Mouse (Mus musculus) liver, postnatal 0 days (tissue): ENCODE measurements around the gene Pnpla7. TPM values are rescaled to one million over a fixed set of nuclear protein-coding genes. Genes with fewer than 3 reads are reported as not detected.

Source experiments
- ATAC-seq: fragments of 200-750 bp; cut with Nextera tagmentation; 2 replicates; pipeline ENCODE4 v1.8.0; 2017; ENCODE audit warnings: mild to moderate bottlenecking, moderate library complexity
- DNase-seq: peaks from one replicate; pipeline ENCODE4 v3.0.0-alpha.2; 2016
- H3K27ac ChIP-seq: fragments of 300-500 bp; sonication (generic); 2 replicates; pipeline ENCODE4 v1.5.1; 2014; ENCODE audit warnings: antibody characterized with exemption, moderate library complexity, mild to moderate bottlenecking, low read depth
- H3K27me3 ChIP-seq: fragments of 300-500 bp; sonication (generic); 2 replicates; pipeline ENCODE4 v1.6.1; 2014; ENCODE audit warnings: low read length, control low read depth, mixed read lengths; ENCODE audit not compliant: insufficient read depth
- H3K36me3 ChIP-seq: fragments of 300-500 bp; sonication (generic); replicated peaks from 2 replicates; pipeline ENCODE4 v1.6.1; 2014; ENCODE audit warnings: mild to moderate bottlenecking, control low read depth, low read length, moderate library complexity, mixed read lengths; ENCODE audit not compliant: insufficient read depth
- H3K4me1 ChIP-seq: fragments of 300-500 bp; sonication (generic); 2 replicates; pipeline ENCODE4 v1.6.1; 2014; ENCODE audit warnings: antibody characterized with exemption, mild to moderate bottlenecking, control low read depth; ENCODE audit not compliant: insufficient read depth
- H3K4me2 ChIP-seq: fragments of 300-500 bp; sonication (generic); 2 replicates; pipeline ENCODE4 v1.6.1; 2014; ENCODE audit warnings: low read depth, mild to moderate bottlenecking, low read length, moderate library complexity, mixed read lengths
- H3K4me3 ChIP-seq: fragments of 300-500 bp; sonication (generic); 2 replicates; pipeline ENCODE4 v1.5.1; 2014; ENCODE audit warnings: low read depth, low read length
- H3K9ac ChIP-seq: fragments of 300-500 bp; sonication (generic); replicated peaks from 2 replicates; pipeline ENCODE4 v1.6.1; 2014; ENCODE audit warnings: mild to moderate bottlenecking, moderate library complexity
- H3K9me3 ChIP-seq: fragments of 300-500 bp; sonication (generic); 2 replicates; pipeline ENCODE4 v1.6.1; 2016; ENCODE audit warnings: mild to moderate bottlenecking, control low read depth, low read length, mixed read lengths
- CTCF ChIP-seq: sonication (generic); IDR thresholded peaks from 2 replicates; pipeline ENCODE4 v1.5.1; 2016; ENCODE audit warnings: antibody characterized with exemption, low read depth
- EP300 ChIP-seq: IDR thresholded peaks from 2 replicates; pipeline ENCODE4 v1.6.1; 2016; ENCODE audit warnings: antibody characterized with exemption, low read depth, mild to moderate bottlenecking
- WGBS: fragments of 180-500 bp; shearing (Covaris S2); extraction: QIAGEN DNeasy Blood & Tissue Kit; methylation state at CpG from one replicate; pipeline ENCODE4 v1.1.7; 2014; ENCODE audit not compliant: insufficient replicate concordance; 5-methylcytosine and 5-hydroxymethylcytosine counted together
- polyA plus RNA-seq: library from polyadenylated mRNA; unstranded; fragments of >200 nt; fragmentation: Nextera tagmentation; extraction: Ambion mirVana; gene quantifications from 2 replicates; pipeline ENCODE4 v1.2.1, GENCODE M21; 2015

Pnpla7 gene
- 52.9 and 64.5 TPM in 2 replicates for polyA plus RNA-seq

DNA sequence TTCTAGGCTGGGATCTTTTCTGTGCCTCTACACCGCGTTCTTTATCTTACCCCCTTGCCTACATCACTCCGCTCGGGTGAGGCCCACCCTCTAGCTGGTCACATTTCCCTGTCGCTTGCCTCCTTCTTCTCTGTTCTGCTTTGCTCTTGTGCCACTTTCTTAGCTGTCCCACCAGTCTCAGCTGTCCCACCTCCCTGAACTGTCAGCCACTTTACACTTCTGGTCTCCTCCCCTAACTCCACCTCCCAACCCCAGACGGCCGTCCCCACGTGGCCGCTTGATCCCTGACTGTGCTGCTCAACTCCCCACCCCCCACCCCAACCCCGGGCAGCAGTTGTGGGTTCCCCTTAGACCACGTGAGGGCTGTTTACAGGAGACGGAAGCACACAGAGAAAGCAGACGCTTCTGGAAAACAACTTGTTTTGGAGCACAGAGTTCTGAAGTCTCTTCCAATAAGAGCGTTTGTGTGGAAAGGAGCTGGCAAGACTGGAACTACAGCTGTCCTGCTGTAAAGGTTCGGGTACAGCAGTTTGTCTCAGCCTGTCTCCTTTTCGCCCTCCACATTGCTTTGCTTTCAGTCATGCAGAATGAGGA, at the start of gene Pnpla7:
TSS of gene Pnpla7 (plus strand) at position 330 of the 594 bp plus-strand sequence.
- ATAC-seq: peak; percentile 72
- TF ChIP-seq EP300: no peak
- no peak for TF ChIP-seq CTCF
- DNase-seq: peak; percentile 91
- peaks cover 30% of the 10 kb centered on the region for H3K36me3 ChIP-seq
- peak within 1 kb of the TSS; percentile 77 for H3K4me3 ChIP-seq
- H3K9ac ChIP-seq: peak within 1 kb of the TSS; percentile 83
- peak within 1 kb of the TSS; percentile 98 for H3K4me2 ChIP-seq
- no peaks in the 10 kb centered on the region for H3K27me3 ChIP-seq
- H3K9me3 ChIP-seq: no peaks in the 10 kb centered on the region
- 2% methylated on average over 16 of the region's 16 CpGs for WGBS
- peaks cover 29% of the 10 kb centered on the region for H3K4me1 ChIP-seq
- H3K27ac ChIP-seq: peak within 1 kb of the TSS; percentile 98

DNA sequence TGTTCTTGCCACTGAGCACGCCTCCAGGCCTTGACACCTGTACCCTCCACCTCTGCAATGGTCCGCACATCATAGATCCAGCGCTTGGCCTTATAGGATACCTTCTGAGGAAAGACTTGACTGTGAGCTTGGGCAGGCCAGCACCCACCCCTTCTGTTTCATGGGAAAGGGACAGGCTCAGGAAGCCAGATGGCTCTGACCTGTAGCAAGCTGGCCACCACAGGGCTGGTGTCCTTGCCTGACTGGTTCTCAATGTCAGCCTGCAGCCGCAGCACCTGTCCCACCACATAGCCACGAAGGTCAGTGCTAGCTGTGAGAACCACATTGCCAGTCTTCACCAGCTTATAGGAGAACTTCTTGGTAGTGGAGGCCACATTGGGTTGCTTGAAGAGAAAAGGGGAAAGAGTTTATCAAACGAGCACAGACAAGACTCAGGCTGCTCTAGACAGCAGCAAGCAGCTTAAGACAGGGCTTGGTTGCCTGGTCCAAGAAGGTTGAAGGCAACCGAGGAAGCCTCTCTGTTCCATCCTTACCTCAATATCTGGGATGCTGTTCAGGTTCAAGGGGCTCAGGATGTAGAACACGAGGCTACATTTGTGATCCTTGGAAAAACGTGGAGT, 49.4 kb upstream of the Pnpla7 start:
- no peak for DNase-seq
- no peak for TF ChIP-seq CTCF
- TF ChIP-seq EP300: no peak
- no peak for ATAC-seq
- 65% methylated on average over 9 of the region's 9 CpGs for WGBS
- no peak overlapping the region for H3K27ac ChIP-seq
- peaks cover 3% of the 10 kb centered on the region; the same call in 1 of the 2 replicates for H3K36me3 ChIP-seq
- no peaks in the 10 kb centered on the region for H3K9me3 ChIP-seq
- no peaks in the 10 kb centered on the region for H3K27me3 ChIP-seq
- no peak overlapping the region for H3K9ac ChIP-seq
- no peak overlapping the region for H3K4me3 ChIP-seq
- H3K4me1 ChIP-seq: peaks cover 8% of the 10 kb centered on the region
- no peak overlapping the region for H3K4me2 ChIP-seq

DNA sequence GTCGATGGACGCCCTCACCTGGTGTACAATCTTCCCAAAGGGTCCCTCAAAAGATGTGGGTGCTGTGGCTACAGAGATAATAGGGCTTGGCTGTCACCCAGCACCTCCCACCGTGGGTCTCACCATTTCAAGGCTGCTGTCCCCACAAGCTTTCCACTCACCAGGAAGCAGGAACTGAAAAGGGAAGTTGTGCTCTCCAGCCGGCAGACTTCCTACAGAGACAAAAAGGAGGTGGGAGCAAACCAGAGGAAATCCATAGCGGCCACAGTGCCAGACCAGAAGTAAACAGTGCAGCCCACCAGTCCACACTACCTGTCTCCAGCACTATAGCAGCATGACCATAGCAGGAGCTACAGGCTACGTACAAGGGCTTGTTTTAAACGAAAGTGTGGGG, 48.9 kb upstream of the Pnpla7 start:
- H3K36me3 ChIP-seq: peaks cover 3% of the 10 kb centered on the region; the same call in 1 of the 2 replicates
- H3K9me3 ChIP-seq: no peaks in the 10 kb centered on the region
- 42% methylated on average over 7 of the region's 7 CpGs for WGBS
- no peak overlapping the region for H3K27ac ChIP-seq
- H3K4me3 ChIP-seq: no peak overlapping the region
- DNase-seq (no peak), ATAC-seq (no peak)
- H3K9ac ChIP-seq: no peak overlapping the region
- TF ChIP-seq CTCF: no peak
- no peak for TF ChIP-seq EP300
- no peaks in the 10 kb centered on the region for H3K27me3 ChIP-seq
- 0 out of 2 replicates have a peak overlapping the region, but pooled peaks have one; percentile 6 for H3K4me2 ChIP-seq
- H3K4me1 ChIP-seq: peaks cover 8% of the 10 kb centered on the region

DNA sequence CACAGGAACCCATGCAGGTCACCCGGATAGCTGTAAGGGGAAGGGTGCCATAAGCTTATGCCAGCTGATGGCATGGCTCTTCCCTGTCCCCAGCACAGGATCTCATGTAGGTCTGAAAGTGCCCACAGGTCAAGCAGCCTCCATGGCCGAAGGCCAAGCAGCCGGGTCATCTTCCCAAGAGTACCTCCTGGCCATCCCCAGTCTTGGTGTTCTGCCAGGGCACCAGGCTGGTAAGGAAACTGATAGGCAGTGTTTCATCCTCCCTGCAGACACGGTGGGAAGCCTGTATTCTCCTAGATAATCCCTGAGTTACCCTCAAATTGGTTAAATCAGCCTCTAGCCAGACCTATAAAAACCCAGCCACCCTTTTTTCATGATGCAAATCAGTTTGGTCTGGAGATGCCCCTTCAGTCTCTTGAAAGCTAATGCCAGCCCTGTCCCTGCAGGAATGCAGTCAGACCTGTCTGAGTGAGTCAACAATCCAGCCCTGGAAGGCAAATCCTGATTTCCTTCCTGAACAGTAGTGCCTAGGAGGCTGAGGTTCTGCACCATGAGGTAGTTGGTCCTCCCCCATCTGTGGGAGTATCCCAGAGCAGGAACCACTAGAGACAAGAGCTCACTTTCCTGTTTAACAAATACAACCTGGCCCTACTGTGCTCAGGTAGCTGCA, 47.9 kb upstream of the Pnpla7 start:
- Histone ChIP-seq H3K9me3 (no peaks in the 10 kb centered on the region), H3K4me1 (peaks cover 8% of the 10 kb centered on the region), H3K4me2 (no peak overlapping the region), H3K9ac (no peak overlapping the region), H3K4me3 (no peak overlapping the region), H3K27ac (no peak overlapping the region), H3K36me3 (peaks cover 3% of the 10 kb centered on the region; the same call in 1 of the 2 replicates), H3K27me3 (no peaks in the 10 kb centered on the region)
- ATAC-seq (no peak), DNase-seq (no peak)
- TF ChIP-seq EP300 (no peak), CTCF (no peak)
- WGBS: 58% methylated on average over 4 of the region's 4 CpGs

DNA sequence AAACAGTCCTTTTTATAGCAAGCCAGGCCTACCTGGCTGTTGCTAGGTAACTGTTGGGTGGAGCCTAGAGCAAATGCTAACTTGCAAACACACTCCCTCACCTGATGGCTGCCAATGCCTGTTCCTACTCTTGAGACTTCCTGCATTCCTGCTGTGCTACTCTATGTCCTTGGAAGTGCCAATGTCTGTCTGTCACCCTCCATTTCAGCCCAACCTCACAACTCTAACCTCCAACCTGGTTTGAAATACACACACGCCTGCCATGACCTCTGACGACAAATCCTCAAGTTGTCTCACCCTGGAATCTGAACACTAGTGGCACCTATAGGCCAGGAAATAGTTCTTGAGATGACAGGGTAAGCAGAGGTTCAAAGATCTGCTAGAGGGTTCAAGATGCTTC, 46.7 kb upstream of the Pnpla7 start:
- H3K9me3 ChIP-seq: no peaks in the 10 kb centered on the region
- DNase-seq: no peak

DNA sequence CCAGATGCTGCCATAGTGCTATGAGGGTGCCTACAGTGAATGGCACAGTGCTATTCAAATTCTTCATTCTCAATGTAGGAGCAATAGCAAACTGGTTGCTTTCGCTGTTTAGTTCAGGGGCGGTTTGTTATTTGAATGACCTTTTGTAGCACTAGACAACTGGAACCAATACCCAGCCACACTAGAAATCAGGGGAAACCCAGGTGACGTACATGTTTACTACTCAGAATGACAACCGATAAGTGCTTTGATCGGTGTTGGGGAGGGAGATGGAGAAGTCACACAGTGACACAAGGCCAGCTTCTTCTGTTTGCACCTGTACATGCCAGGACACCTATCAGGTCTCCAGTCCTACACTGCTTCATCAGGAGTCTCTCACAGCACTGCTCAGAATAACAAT, 46.2 kb upstream of the Pnpla7 start:
- Histone ChIP-seq H3K27me3 (no peaks in the 10 kb centered on the region), H3K9ac (no peak overlapping the region), H3K4me2 (no peak overlapping the region), H3K27ac (no peak overlapping the region), H3K36me3 (peaks cover 3% of the 10 kb centered on the region; the same call in 1 of the 2 replicates), H3K4me1 (peaks cover 18% of the 10 kb centered on the region), H3K4me3 (no peak overlapping the region), H3K9me3 (no peaks in the 10 kb centered on the region)
- no peak for ATAC-seq
- no peak for DNase-seq
- TF ChIP-seq CTCF (no peak), EP300 (no peak)
- 88% methylated on average over 5 of the region's 5 CpGs for WGBS

More for the DNA sequence above, 46.7 kb upstream of the Pnpla7 start:
- H3K4me3 ChIP-seq: no peak overlapping the region
- H3K27me3 ChIP-seq: no peaks in the 10 kb centered on the region
- ATAC-seq: no peak
- 78% methylated on average over 2 of the region's 2 CpGs for WGBS
- peaks cover 13% of the 10 kb centered on the region for H3K4me1 ChIP-seq
- H3K27ac ChIP-seq: no peak overlapping the region
- H3K36me3 ChIP-seq: peaks cover 3% of the 10 kb centered on the region; the same call in 1 of the 2 replicates
- H3K9ac ChIP-seq: no peak overlapping the region
- no peak for TF ChIP-seq CTCF
- TF ChIP-seq EP300: no peak
- no peak overlapping the region for H3K4me2 ChIP-seq
